9 mouse cellular contexts compared by ENCODE assay signal in the genomic region with DNA sequence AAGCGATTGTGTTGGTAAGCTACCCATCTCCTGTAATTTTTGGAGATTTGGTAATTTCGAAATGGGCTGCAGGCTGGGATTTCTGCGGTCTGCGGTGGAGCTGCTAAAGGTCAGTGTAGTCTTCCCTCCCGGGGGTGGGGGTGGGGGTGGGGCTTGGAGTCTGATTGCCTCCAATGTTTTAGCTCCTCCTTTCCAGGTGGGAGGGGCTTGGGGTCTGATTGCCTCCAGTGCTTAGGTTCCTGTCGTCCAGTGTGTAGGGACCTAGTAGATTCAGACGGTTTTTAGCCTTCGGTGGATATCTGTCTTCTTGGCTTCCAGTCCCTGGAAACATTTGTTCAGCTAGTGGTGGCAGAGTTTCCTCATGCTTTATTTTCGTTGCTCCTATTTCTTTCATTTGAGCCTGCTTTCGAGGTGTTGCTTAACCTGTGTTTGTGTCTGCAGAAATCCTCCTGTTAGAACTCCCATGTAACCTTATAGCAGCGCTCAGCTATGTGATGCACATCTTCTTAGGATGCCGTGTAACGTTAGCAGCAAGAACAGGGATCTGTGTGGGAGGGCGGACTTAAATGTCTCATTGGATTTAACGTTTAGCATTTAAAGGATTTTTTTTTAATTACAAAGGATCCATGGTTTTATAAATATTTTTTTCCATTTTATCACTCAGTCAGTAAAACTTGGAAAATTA.
DNase-seq lines count a peak whose midpoint lies in the region; ATAC-seq and TF ChIP-seq lines count a peak whose summit lies in the region.
"Had no signal": no experiment of that assay in that cellular context is flagged by ENCODE, and none has a peak within 500 bp of the region (broad histone marks: within the 10 kb centered on the region; RNA-seq: fewer than 3 reads in every experiment).

No protein-coding gene starts in this region.

- no peak overlapping the region for H3K4me3 ChIP-seq in ES-Bruce4 (ENCODE audit: low read depth, low read length)
- H3K4me3 ChIP-seq in liver, postnatal 0 days (ENCODE audit: low read depth, low read length): peak overlapping the region; percentile 13; the same call in 1 of the 2 replicates

- no peak overlapping the region for H3K27ac ChIP-seq in ES-Bruce4 (ENCODE audit: insufficient read depth, low read length)
- no peak overlapping the region for H3K27ac ChIP-seq in liver, postnatal 0 days (ENCODE audit: low read depth)
- H3K27ac ChIP-seq: macrophage had no signal

- 18% methylated on average over 15 of the region's 15 CpGs for WGBS in liver, postnatal 0 days (ENCODE audit: insufficient replicate concordance)

- H3K4me2 ChIP-seq in liver, postnatal 0 days (ENCODE audit: low read depth, low read length): peak overlapping the region; percentile 62

- H3K4me1 ChIP-seq in ES-Bruce4 (ENCODE audit: control insufficient read depth, insufficient read depth, low read length): no peaks in the 10 kb centered on the region
- H3K4me1 ChIP-seq in liver, postnatal 0 days (ENCODE audit: insufficient read depth): no peaks in the 10 kb centered on the region

- TF ChIP-seq CTCF in ES-Bruce4 (IDR thresholded peaks at IDR 0.05; ENCODE audit: low read depth, low read length): no peak
- no peak for TF ChIP-seq CTCF in liver, postnatal 0 days (IDR thresholded peaks at IDR 0.05; ENCODE audit: low read depth)

- no peaks in the 10 kb centered on the region for H3K36me3 ChIP-seq in ES-Bruce4 (ENCODE audit: control insufficient read depth, insufficient read depth, low read length, poor library complexity, severe bottlenecking)
- H3K36me3 ChIP-seq in liver, postnatal 0 days (replicated peaks; ENCODE audit: insufficient read depth, low read length): no peaks in the 10 kb centered on the region

- H3K27me3 ChIP-seq in ES-Bruce4 (ENCODE audit: control insufficient read depth, insufficient read depth, low read length, poor library complexity, severe bottlenecking): no peaks in the 10 kb centered on the region
- H3K27me3 ChIP-seq in liver, postnatal 0 days (ENCODE audit: insufficient read depth, low read length): no peaks in the 10 kb centered on the region

- peak; percentile 93 for ATAC-seq in liver, postnatal 0 days

- TF ChIP-seq POLR2A in ES-Bruce4 (IDR thresholded peaks at IDR 0.05; ENCODE audit: insufficient read depth, low read length): peak; percentile 15

- no peak overlapping the region for H3K9ac ChIP-seq in ES-Bruce4 (ENCODE audit: low read depth, poor library complexity, severe bottlenecking)
- H3K9ac ChIP-seq in liver, postnatal 0 days (replicated peaks): no peak overlapping the region

- TF ChIP-seq EP300 in ES-Bruce4 (IDR thresholded peaks at IDR 0.05; ENCODE audit: insufficient read depth, low read depth, low read length): no peak
- no peak for TF ChIP-seq EP300 in liver, postnatal 0 days (IDR thresholded peaks at IDR 0.05; ENCODE audit: low read depth)

- intact Hi-C loops in gastrocnemius, postnatal 14 days (cut with DNase I; ENCODE audit: low total_unique reads): no loop called here

- H3K9me3 ChIP-seq in ES-Bruce4 (replicated peaks; ENCODE audit: control insufficient read depth, insufficient read depth, low read length, poor library complexity, severe bottlenecking): no peaks in the 10 kb centered on the region
- H3K9me3 ChIP-seq in liver, postnatal 0 days (ENCODE audit: low read length): no peaks in the 10 kb centered on the region

- DNase-seq in adrenal gland, postnatal 36 days: peak; percentile 65 to 79
- DNase-seq in gastrocnemius, postnatal 14 days: peak; percentile 9
- peak; percentile 69 for DNase-seq in kidney, adult 18-20 months
- DNase-seq in liver, postnatal 0 days: peak; percentile 81
- DNase-seq in retina, embryonic 14.5 days (ENCODE audit: low spot score): peak; percentile 23
- no peak for DNase-seq in thymus, postnatal 10 days (ENCODE audit: low spot score in 2 of 2)
- DNase-seq in urinary bladder, postnatal 25 days (ENCODE audit: low spot score): no peak

Comparison
In these comparisons a context has a peak if more than half of its experiments do, and no peak if none do; other contexts are left out.
1. DNase-seq: peak in adrenal gland, postnatal 36 days (2 of 2), gastrocnemius, postnatal 14 days (single experiment), kidney, adult 18-20 months (single experiment), liver, postnatal 0 days (single experiment) and retina, embryonic 14.5 days (single experiment); none in thymus, postnatal 10 days (0 of 2) and urinary bladder, postnatal 25 days (single experiment).